Mouse (Mus musculus): Measurements from ENCODE around the gene Nin. TPM values are rescaled to one million over a fixed set of nuclear protein-coding genes. Genes with fewer than 3 reads are reported as not detected.

The Nin gene
- polyA plus RNA-seq, 1 experiment from 2014 or later, result 11.6 TPM

DNA sequence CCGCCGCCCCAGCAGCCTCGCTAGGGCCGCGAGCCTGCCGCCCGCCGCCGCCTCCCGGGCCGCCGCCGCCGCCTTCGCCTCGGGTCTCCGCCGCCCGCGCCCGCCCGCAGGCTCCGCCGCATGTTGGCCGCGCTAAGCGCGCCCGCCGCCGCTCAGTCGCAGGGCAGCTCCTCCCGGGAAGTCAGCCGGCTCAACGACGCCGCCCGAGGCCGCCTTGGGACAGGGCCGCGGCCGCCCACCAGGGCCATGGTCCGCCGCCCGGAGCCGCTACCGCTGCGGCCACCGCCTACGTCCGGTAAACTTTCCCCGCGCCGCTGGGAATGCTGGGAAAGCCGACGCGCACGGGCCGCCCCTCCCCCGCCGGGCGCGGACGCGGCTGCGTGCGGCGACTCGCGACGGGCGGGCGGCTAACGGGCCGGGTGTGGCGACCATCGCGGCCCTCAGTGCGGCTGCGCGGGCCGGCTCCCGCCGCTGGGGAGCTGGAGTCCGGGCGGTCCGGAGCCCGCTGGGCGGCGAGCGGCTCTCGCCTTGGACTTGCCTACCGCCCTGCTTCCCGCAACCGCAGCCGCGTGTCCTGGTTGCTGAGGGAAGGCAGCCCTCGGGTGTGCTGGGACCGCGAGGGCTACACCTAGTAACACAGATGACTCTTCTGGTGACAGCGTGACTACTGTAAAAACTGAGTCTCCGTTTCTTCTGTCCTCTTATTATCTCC is 126.6 kb downstream of the Nin start, which contains the start of gene Sav1:
TSS of gene Sav1 (minus strand) at position 217 of the 712 bp plus-strand sequence.
- peak; percentile 95 for ATAC-seq (ENCODE audit: insufficient read depth, low FRiP score, low read depth)
- no peaks in the 10 kb centered on the region for H3K9me3 ChIP-seq
- peak within 1 kb of the TSS; percentile 65 for H3K4me2 ChIP-seq
- H3K4me3 ChIP-seq (replicated peaks), result peak within 1 kb of the TSS; percentile 97
- 0 out of 2 replicates have a peak, but pooled peaks cover 4% of the 10 kb centered on the region for H3K36me3 ChIP-seq
- 0 out of 2 replicates have a peak, but pooled peaks cover 4% of the 10 kb centered on the region for H3K4me1 ChIP-seq
- H3K27me3 ChIP-seq (replicated peaks), result no peaks in the 10 kb centered on the region
- peak within 1 kb of the TSS; percentile 93 for H3K27ac ChIP-seq
- peak within 1 kb of the TSS; percentile 91 for H3K9ac ChIP-seq
- under 1% methylated on average over 100 of the region's 102 CpGs for WGBS

DNA sequence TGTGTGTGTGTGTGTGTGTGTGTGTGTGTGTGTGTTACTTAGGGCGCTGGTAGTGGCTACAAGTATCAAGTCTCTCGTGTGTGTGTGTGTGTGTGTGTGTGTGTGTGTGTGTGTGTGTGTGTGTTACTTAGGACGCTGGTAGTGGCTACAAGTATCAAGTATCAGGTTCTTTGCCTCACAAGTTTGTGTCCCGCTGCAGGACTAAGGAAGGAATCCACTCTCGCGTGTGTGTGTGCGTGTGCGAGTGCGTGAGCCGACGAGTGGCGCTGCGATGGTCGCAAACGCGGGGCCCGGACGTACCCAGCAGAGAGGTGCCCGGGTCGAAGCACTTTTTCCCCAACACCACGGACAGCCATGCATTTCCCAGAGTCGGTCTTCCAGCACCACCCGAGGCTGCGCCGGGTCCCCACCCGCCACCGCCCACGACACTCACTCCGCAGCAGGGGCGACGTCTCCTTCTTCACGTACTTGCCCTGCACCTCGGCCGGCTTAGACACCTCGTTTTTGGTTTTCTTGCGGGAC is 127.2 kb downstream of the Nin start:
- Histone ChIP-seq H3K9me3 (no peaks in the 10 kb centered on the region), H3K27ac (peak overlapping the region; percentile 93), H3K27me3 (replicated peaks) (no peaks in the 10 kb centered on the region), H3K36me3 (peaks cover 7% of the 10 kb centered on the region; the same call in 1 of the 2 replicates), H3K4me3 (replicated peaks) (peak overlapping the region; percentile 97), H3K9ac (peak overlapping the region; percentile 91), H3K4me1 (0 out of 2 replicates have a peak, but pooled peaks cover 4% of the 10 kb centered on the region), H3K4me2 (peak overlapping the region; percentile 65)
- WGBS, result 0% methylated on average over 34 of the region's 36 CpGs
- peak; percentile 43 for ATAC-seq (ENCODE audit: insufficient read depth, low FRiP score, low read depth)

- Histone ChIP-seq H3K27me3 (replicated peaks) (no peaks in the 10 kb centered on the region), H3K27ac (no peak overlapping the region), H3K4me1 (0 out of 2 replicates have a peak, but pooled peaks cover 4% of the 10 kb centered on the region), H3K9ac (peak overlapping the region; percentile 26; the same call in 1 of the 2 replicates), H3K36me3 (peaks cover 7% of the 10 kb centered on the region; the same call in 1 of the 2 replicates), H3K4me3 (replicated peaks) (peak overlapping the region; percentile 97), H3K9me3 (no peaks in the 10 kb centered on the region), H3K4me2 (peak overlapping the region; percentile 65)
- ATAC-seq (ENCODE audit: insufficient read depth, low FRiP score, low read depth), result no peak
- 23% methylated on average over 4 of the region's 4 CpGs for WGBS
Measured at GRCm38 (mm10) chr12:69985546-69985945, 128.0 kb downstream of the Nin start.

- peaks cover 10% of the 10 kb centered on the region for H3K36me3 ChIP-seq
- H3K4me2 ChIP-seq, result no peak overlapping the region
- 0 out of 2 replicates have a peak, but pooled peaks cover 4% of the 10 kb centered on the region for H3K4me1 ChIP-seq
- WGBS, result 73% methylated on average over 5 of the region's 5 CpGs
- H3K4me3 ChIP-seq (replicated peaks), result no peak overlapping the region
- H3K9ac ChIP-seq, result no peak overlapping the region
- ATAC-seq (ENCODE audit: insufficient read depth, low FRiP score, low read depth), result no peak
- no peaks in the 10 kb centered on the region for H3K27me3 ChIP-seq (replicated peaks)
- H3K9me3 ChIP-seq, result no peaks in the 10 kb centered on the region
- H3K27ac ChIP-seq, result no peak overlapping the region
Measured at GRCm38 (mm10) chr12:69982874-69983273, 130.6 kb downstream of the Nin start.

GRCm38 (mm10) chr12:69977376-69977998 is 136.0 kb downstream of the Nin start:
- 62% methylated on average over 9 of the region's 9 CpGs for WGBS
- Histone ChIP-seq H3K4me1 (peaks cover 7% of the 10 kb centered on the region; the same call in 1 of the 2 replicates), H3K9ac (no peak overlapping the region), H3K9me3 (no peaks in the 10 kb centered on the region), H3K4me2 (no peak overlapping the region), H3K27me3 (replicated peaks) (no peaks in the 10 kb centered on the region), H3K27ac (no peak overlapping the region), H3K36me3 (peaks cover 9% of the 10 kb centered on the region), H3K4me3 (replicated peaks) (no peak overlapping the region)
- ATAC-seq (ENCODE audit: insufficient read depth, low FRiP score, low read depth), result no peak

GRCm38 (mm10) chr12:69976688-69977087 is 136.8 kb downstream of the Nin start:
- H3K27me3 ChIP-seq (replicated peaks), result no peaks in the 10 kb centered on the region
- H3K36me3 ChIP-seq, result peaks cover 10% of the 10 kb centered on the region
- peaks cover 7% of the 10 kb centered on the region; the same call in 1 of the 2 replicates for H3K4me1 ChIP-seq
- WGBS, result 70% methylated on average over 6 of the region's 6 CpGs
- H3K9ac ChIP-seq, result no peak overlapping the region
- no peaks in the 10 kb centered on the region for H3K9me3 ChIP-seq
- no peak for ATAC-seq (ENCODE audit: insufficient read depth, low FRiP score, low read depth)
- H3K4me2 ChIP-seq, result no peak overlapping the region
- H3K27ac ChIP-seq, result no peak overlapping the region
- no peak overlapping the region for H3K4me3 ChIP-seq (replicated peaks)

GRCm38 (mm10) chr12:69973666-69974065 is 139.9 kb downstream of the Nin start:
- no peak for ATAC-seq (ENCODE audit: insufficient read depth, low FRiP score, low read depth)

DNA sequence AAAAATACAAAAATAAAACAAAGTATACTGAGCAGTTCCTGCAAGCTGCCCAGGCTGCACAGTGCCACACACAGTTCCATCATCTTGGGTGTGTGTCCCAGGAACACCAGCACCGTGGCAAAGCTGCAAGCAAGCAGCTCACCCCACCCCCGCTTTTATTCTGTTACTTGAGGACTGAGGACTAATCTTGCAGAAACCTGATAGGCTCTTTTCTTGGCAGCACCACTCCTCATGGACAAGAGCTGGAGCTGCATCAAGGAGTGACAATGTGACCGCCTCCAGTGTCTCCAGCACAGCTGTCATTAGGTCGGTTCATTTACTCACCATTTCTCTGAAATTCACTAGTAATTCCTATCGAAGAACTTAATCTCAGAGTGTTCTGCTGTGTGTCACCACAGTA is 145.4 kb downstream of the Nin start:
- ATAC-seq (ENCODE audit: insufficient read depth, low FRiP score, low read depth), result no peak
- Histone ChIP-seq H3K36me3 (peaks cover 23% of the 10 kb centered on the region), H3K4me2 (no peak overlapping the region), H3K27ac (no peak overlapping the region), H3K4me3 (replicated peaks) (no peak overlapping the region), H3K4me1 (no peaks in the 10 kb centered on the region), H3K27me3 (replicated peaks) (no peaks in the 10 kb centered on the region), H3K9me3 (no peaks in the 10 kb centered on the region), H3K9ac (no peak overlapping the region)
- WGBS, result 79% methylated on average over 5 of the region's 5 CpGs

More at GRCm38 (mm10) chr12:69973666-69974065, 139.9 kb downstream of the Nin start:
- no peak overlapping the region for H3K9ac ChIP-seq
- H3K4me1 ChIP-seq, result peaks cover 7% of the 10 kb centered on the region; the same call in 1 of the 2 replicates
- H3K27me3 ChIP-seq (replicated peaks), result no peaks in the 10 kb centered on the region
- H3K4me2 ChIP-seq, result no peak overlapping the region
- H3K36me3 ChIP-seq, result peaks cover 18% of the 10 kb centered on the region
- H3K4me3 ChIP-seq (replicated peaks), result no peak overlapping the region
- no peaks in the 10 kb centered on the region for H3K9me3 ChIP-seq
- no peak overlapping the region for H3K27ac ChIP-seq

GRCm38 (mm10) chr12:69967112-69967511 is 146.4 kb downstream of the Nin start:
- no peak for ATAC-seq (ENCODE audit: insufficient read depth, low FRiP score, low read depth)
- Histone ChIP-seq H3K4me1 (no peaks in the 10 kb centered on the region), H3K4me2 (no peak overlapping the region), H3K9me3 (no peaks in the 10 kb centered on the region), H3K36me3 (peaks cover 23% of the 10 kb centered on the region), H3K27me3 (replicated peaks) (no peaks in the 10 kb centered on the region), H3K27ac (no peak overlapping the region), H3K4me3 (replicated peaks) (no peak overlapping the region), H3K9ac (no peak overlapping the region)
- WGBS, result 85% methylated on average over 6 of the region's 6 CpGs

DNA sequence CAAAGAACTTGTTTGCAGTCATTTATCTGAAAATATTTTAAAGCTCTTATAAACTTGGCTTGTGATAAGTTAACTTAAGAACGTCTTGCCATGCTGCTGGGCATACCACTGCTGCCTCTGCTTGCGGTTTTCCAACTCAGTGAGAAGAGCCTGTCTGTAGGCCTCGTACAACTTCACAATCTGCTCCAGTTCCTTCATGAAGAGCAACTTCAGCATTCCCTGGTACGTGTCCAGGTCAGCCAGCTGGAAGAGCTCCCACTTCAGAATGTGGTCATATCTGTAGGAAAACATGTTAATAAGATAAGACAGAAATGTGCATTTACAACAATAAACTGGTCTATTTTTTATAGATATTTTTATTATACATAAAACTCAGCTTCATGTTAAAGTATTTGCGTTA is 147.4 kb downstream of the Nin start:
- 71% methylated on average over 5 of the region's 5 CpGs for WGBS
- H3K4me2 ChIP-seq, result no peak overlapping the region
- no peaks in the 10 kb centered on the region for H3K27me3 ChIP-seq (replicated peaks)
- 0 out of 2 replicates have a peak overlapping the region, but pooled peaks have one; percentile 37 for H3K27ac ChIP-seq
- no peak for ATAC-seq (ENCODE audit: insufficient read depth, low FRiP score, low read depth)
- no peaks in the 10 kb centered on the region for H3K9me3 ChIP-seq
- no peak overlapping the region for H3K4me3 ChIP-seq (replicated peaks)
- no peaks in the 10 kb centered on the region for H3K4me1 ChIP-seq
- peaks cover 16% of the 10 kb centered on the region for H3K36me3 ChIP-seq
- no peak overlapping the region for H3K9ac ChIP-seq

GRCm38 (mm10) chr12:69965644-69966043 is 147.9 kb downstream of the Nin start:
- Histone ChIP-seq H3K9me3 (no peaks in the 10 kb centered on the region), H3K36me3 (peaks cover 13% of the 10 kb centered on the region; the same call in 1 of the 2 replicates), H3K27me3 (replicated peaks) (no peaks in the 10 kb centered on the region), H3K4me1 (no peaks in the 10 kb centered on the region), H3K9ac (no peak overlapping the region), H3K4me3 (replicated peaks) (no peak overlapping the region), H3K4me2 (no peak overlapping the region), H3K27ac (no peak overlapping the region)
- WGBS, result 69% methylated on average over 3 of the region's 3 CpGs
- no peak for ATAC-seq (ENCODE audit: insufficient read depth, low FRiP score, low read depth)

GRCm38 (mm10) chr12:69963141-69963540 is 150.4 kb downstream of the Nin start:
- Histone ChIP-seq H3K9me3 (no peaks in the 10 kb centered on the region), H3K9ac (no peak overlapping the region), H3K27me3 (replicated peaks) (no peaks in the 10 kb centered on the region), H3K4me2 (no peak overlapping the region), H3K36me3 (peaks cover 8% of the 10 kb centered on the region; the same call in 1 of the 2 replicates), H3K4me3 (replicated peaks) (no peak overlapping the region), H3K4me1 (no peaks in the 10 kb centered on the region), H3K27ac (no peak overlapping the region)
- no peak for ATAC-seq (ENCODE audit: insufficient read depth, low FRiP score, low read depth)
- 86% methylated on average over 6 of the region's 6 CpGs for WGBS
